Mouse (Mus musculus) lung, adult 2 months (tissue): ENCODE data around the gene Epas1. TPM values are rescaled to one million over a fixed set of nuclear protein-coding genes. Genes with fewer than 3 reads are reported as not detected.

Experiments used
- DNase-seq: peaks from one replicate; pipeline ENCODE4 v3.0.0; 2022
- H3K4me1 ChIP-seq: fragments of 200-500 bp; 2 replicates; pipeline ENCODE4 v1.6.1; 2011; ENCODE audit warnings: low read length; ENCODE audit not compliant: control insufficient read depth, insufficient read depth
- H3K4me3 ChIP-seq: fragments of 200-500 bp; replicated peaks from 2 replicates; pipeline ENCODE3; 2011; ENCODE audit warnings: low read depth, mild to moderate bottlenecking, control low read depth, low read length; ENCODE audit errors: extremely low read depth
- CTCF ChIP-seq: fragments of 200-500 bp; IDR thresholded peaks from 2 replicates; pipeline ENCODE4 v1.5.1; 2011; ENCODE audit warnings: mild to moderate bottlenecking, low read length, control low read depth; ENCODE audit not compliant: insufficient read depth
- POLR2A ChIP-seq: fragments of 200-500 bp; IDR thresholded peaks from 2 replicates; pipeline ENCODE4 v1.6.1; 2011; ENCODE audit warnings: low read depth, mild to moderate bottlenecking, control low read depth, low read length, borderline replicate concordance; ENCODE audit errors: extremely low read depth
- WGBS: fragments of 180-500 bp; shearing (Covaris S2); methylation state at CpG from one replicate; pipeline ENCODE4 v1.1.7; 2018; 5-methylcytosine and 5-hydroxymethylcytosine counted together
- polyA plus RNA-seq: library from polyadenylated mRNA; depleted of rRNA; stranded (reverse); fragments of >200 nt; gene quantifications from 2 replicates; pipeline ENCODE4 v1.2.3, GENCODE M21; 2012; rRNA removed

The Epas1 gene
- polyA plus RNA-seq, 1 experiment, result 943 TPM

DNA sequence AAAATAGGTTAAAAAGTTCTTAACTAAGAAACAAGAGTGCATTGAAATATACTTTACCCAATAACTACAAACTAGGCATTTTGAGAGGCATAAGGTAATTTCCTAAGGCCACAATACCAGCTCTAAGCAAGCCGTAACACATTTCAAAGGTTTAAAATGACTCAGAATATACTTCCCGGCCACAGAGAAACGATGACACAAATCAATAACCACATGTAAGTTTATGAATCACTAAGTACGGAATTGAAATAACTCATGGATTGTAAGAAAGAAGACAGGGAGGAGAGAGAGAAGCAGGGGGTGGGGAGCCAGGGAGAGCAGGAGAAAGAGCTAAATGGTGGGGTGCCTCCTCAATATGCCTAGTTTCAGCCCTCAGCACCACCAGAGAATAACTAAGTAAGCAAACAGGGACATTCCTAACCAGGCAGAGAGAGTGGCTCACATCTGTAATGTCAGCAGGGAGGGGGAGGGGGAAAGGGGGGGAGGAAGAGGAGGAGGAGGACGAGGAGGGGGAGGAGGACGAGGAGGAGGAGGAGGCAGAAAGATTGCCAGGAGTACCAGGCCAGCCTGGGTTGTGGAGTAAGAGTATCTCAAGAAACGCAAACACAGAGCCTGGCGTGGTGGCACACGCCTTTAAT, 97.3 kb downstream of the Epas1 start:
- no peaks in the 10 kb centered on the region for H3K4me1 ChIP-seq
- H3K4me3 ChIP-seq, result no peak overlapping the region
- WGBS, result 65% methylated on average over 9 of the region's 9 CpGs
- DNase-seq, result no peak
- TF ChIP-seq CTCF (no peak), POLR2A (no peak)

- Histone ChIP-seq H3K4me3 (no peak overlapping the region), H3K4me1 (no peaks in the 10 kb centered on the region)
- 80% methylated on average over 2 of the region's 2 CpGs for WGBS
- no peak for DNase-seq
- no peak for TF ChIP-seq CTCF
- TF ChIP-seq POLR2A, result no peak
Measured at GRCm38 (mm10) chr17:86851782-86852181, 98.3 kb downstream of the Epas1 start.

GRCm38 (mm10) chr17:86852591-86853031, 99.1 kb downstream of the Epas1 start:
- TF ChIP-seq CTCF (no peak), POLR2A (no peak)
- DNase-seq, result no peak
- Histone ChIP-seq H3K4me3 (no peak overlapping the region), H3K4me1 (no peaks in the 10 kb centered on the region)
- WGBS, result 59% methylated on average over 13 of the region's 13 CpGs

DNA sequence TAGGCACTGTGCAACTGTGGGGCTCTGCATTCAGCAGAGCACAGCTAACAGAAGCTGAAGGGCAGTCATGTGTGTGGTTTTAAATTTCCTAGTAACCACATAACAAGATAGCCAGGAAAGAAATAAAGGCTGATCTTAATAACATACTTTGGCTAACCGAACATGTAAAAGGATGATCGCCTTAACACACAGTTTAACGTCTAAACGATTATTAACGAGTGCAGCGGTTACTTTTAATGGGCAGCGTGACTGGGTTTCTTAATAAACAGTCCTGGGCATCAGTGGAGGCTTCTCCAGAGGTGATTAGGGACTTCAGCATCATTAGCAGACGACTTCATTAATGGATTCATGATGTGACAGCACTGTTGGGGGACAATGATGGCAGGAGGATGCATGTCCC, 117.1 kb downstream of the Epas1 start:
- DNase-seq, result no peak
- no peak overlapping the region for H3K4me3 ChIP-seq
- no peaks in the 10 kb centered on the region for H3K4me1 ChIP-seq
- 92% methylated on average over 8 of the region's 8 CpGs for WGBS
- TF ChIP-seq CTCF, result no peak
- TF ChIP-seq POLR2A, result no peak

GRCm38 (mm10) chr17:86872643-86873042, 119.1 kb downstream of the Epas1 start:
- Histone ChIP-seq H3K4me1 (no peaks in the 10 kb centered on the region), H3K4me3 (no peak overlapping the region)
- no peak for DNase-seq
- WGBS, result 45% methylated on average over 6 of the region's 6 CpGs
- TF ChIP-seq CTCF (no peak), POLR2A (no peak)

GRCm38 (mm10) chr17:86876940-86877339, 123.4 kb downstream of the Epas1 start:
- WGBS, result 74% methylated on average over 9 of the region's 9 CpGs
- no peak overlapping the region for H3K4me3 ChIP-seq

GRCm38 (mm10) chr17:86877747-86878146, 124.2 kb downstream of the Epas1 start:
- TF ChIP-seq CTCF (no peak), POLR2A (no peak)
- H3K4me1 ChIP-seq, result no peaks in the 10 kb centered on the region
- no peak overlapping the region for H3K4me3 ChIP-seq
- DNase-seq, result no peak
- 60% methylated on average over 2 of the region's 2 CpGs for WGBS

More at GRCm38 (mm10) chr17:86876940-86877339, 123.4 kb downstream of the Epas1 start:
- H3K4me1 ChIP-seq, result no peaks in the 10 kb centered on the region
- no peak for DNase-seq
- TF ChIP-seq POLR2A, result no peak
- no peak for TF ChIP-seq CTCF

DNA sequence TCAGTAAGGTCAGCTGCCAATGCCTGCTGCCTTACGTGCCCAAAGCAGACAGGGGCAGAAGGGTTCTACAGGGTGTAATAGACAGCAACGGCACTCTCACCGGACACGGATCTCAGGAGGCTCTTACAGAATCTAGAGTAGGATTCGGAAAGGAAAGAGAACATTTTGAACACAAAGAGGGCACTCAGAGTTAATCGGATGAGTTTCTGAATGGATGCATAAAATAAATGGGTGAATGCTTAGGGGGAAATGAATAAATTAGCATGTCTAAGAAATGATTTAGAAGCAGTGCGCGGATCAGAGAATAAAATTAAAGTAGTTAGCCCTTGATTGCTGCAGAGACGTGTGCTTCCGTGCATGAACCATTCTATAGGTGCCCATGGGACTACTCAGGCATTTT, 126.6 kb downstream of the Epas1 start:
- Histone ChIP-seq H3K4me1 (no peaks in the 10 kb centered on the region), H3K4me3 (no peak overlapping the region)
- TF ChIP-seq POLR2A (no peak), CTCF (no peak)
- WGBS, result 93% methylated on average over 10 of the region's 10 CpGs
- no peak for DNase-seq

GRCm38 (mm10) chr17:86880461-86881044, 127.1 kb downstream of the Epas1 start:
- Histone ChIP-seq H3K4me1 (no peaks in the 10 kb centered on the region), H3K4me3 (no peak overlapping the region)
- DNase-seq, result no peak
- TF ChIP-seq POLR2A, result no peak
- no peak for TF ChIP-seq CTCF
- WGBS, result 63% methylated on average over 4 of the region's 4 CpGs

Other genes starting within 250 kb of the Epas1 start
- gene Gm10309, start 248.5 kb upstream of the Epas1 start, polyA plus RNA-seq, result 0.30 and 0.37 TPM in 2 replicates
- gene Tmem247, start 163.6 kb downstream of the Epas1 start, polyA plus RNA-seq, result not detected in 2 replicates
- not detected in 2 replicates for gene Atp6v1e2, start 194.2 kb downstream of the Epas1 start, polyA plus RNA-seq
- gene Rhoq, start 209.4 kb downstream of the Epas1 start, polyA plus RNA-seq, result 25.0 and 28.3 TPM in 2 replicates